Mouse (Mus musculus): Measurements from ENCODE around the gene Tmem104.
A peak's percentile ranks its signal among the peaks of the same experiment; 100 is the strongest.

Tmem104 gene

DNA sequence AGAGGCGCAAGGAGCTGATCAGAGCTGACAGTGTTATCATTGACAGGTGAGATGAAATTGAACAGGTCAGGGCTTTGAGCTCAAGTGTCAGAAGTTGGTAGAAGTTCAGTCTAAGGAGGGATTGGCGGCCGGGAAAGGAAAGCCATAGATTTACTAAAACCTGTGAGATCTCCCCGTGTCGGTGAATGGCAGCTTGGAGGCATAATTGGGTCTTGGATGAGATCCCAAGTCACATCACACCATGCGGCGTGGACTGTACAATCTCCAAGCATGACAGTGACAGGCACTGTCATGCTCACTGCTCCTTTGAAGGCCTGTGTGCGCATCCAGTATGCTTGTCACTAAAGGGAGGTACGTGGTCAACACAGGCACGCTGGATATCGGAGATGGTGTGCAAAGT, 75.7 kb downstream of the Tmem104 start:
- DNase-seq (ENCODE audit: low read depth, low spot score), result no peak

DNA sequence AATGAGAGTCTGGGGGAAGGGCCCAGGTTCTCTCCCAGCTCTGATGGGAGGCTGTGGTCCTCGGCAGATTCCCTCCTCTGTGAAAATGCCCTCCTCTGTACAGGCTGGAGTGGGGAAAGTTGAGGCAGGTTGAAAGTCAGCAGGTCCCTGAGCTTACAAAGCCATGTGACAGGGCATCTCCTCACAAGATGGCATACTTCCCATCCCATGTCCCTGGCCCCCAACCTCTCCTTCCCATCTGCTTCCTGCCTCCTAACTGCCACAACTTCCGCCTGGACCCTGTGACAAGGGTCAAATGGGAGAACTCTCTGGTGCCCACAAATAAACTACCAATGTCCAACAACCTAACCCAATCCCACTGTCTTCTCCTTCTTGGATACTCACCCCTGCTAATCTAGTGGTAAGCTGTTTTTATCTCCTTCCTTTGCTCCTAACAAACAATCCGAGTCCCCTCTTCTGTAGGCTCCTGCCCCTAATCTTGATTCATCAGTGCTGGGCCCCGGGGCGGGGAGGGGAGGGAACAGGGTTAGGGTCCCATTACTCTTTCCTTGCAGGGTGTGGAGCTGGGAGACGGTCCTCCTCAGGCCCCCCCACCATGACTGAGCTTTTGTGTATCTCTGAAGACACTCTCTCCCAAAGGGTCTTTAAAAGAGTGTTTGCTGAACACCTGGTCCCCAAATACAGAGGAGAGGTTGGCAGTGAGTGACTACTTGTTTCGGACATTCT, 77.0 kb downstream of the Tmem104 start:
- no peak for DNase-seq (ENCODE audit: low read depth, low spot score)

DNA sequence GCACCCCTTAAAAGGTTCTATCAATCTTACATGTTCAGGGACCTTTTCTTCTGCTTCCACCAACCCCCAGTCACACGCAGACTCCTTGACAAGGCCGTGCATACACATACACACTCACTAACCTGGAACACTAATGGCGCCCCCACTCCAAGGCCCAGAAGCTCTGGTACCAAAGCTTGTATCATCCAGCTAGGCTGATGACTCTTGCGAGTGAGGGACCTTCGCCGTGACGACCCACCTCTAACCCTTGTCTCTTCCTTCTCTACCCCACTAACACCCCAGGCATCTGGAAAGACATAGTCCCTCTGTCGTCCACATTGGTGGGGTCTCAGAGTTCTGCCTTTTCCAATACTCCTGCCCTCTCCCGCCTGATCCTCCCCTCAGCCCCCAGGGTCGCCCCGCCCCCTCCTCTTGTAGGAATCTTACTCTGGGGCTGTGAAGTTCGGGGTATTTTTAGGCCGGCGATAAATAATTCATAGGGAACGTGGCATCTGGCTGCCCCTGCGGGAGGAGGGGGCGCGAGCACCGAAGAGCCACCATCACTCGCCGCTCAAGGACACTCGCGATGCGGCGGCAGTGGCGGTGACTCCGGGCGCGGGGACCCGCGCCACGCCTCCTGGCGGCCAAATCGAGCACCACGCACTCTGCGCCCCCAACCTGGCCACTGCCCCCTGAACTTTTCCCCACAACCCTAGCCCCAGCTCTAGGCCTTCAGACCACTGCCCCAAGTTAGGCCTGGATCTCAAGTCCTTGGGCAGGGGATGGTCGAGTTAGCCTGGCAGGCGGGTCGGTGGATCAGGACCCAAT, 77.8 kb downstream of the Tmem104 start:
- DNase-seq (ENCODE audit: low read depth, low spot score), result peak; percentile 56

DNA sequence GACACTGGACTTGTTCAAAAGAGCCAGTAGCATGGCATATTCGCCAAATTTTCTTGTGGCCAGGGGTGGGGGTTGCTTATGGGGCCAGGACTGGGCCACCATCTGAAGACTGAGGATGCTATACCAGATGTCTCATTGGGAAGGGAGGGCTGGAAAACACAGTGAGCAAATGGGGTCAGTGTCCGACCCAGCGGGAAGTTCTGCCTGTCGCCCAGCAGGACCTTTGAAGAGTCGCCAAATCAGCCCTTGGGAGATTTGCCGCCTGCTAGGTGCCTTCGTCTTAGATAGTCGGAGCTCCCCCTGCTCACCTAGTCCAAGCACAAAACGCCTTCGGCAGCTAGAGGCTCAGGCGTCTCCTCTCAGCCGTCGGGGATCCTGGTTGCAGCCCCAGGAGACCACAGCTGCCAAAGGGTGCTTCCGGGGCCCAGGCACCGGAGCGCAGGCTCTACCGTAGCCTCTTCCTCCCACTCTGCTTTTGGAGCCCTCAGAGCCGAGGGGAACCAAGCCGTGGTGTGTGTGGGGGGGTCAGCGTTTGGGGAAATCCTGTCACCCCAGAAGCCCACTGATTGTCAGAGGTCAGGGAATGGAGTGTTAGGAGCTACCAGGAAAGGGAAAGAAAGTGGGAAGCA, 78.6 kb downstream of the Tmem104 start:
- DNase-seq (ENCODE audit: low read depth, low spot score), result no peak

DNA sequence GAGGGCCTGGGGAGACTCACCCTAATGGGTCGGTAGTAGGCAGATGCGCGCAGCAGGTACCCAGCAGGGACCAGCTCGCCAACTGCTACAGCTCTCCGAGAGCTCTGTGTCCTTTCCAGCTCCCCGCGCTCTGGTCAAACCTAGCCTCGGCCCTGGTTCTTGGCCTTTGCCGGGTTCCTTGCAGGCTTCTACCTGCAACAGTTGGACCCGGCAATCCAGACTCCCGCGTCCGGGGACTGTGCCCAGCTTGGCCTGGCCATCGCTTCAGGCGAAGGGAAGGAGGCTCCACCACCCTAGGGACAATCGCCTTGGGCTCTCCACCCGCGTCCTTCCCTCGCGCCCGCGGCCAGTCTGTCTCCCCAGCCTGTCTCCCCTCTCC, 79.1 kb downstream of the Tmem104 start:
- no peak for DNase-seq (ENCODE audit: low read depth, low spot score)

DNA sequence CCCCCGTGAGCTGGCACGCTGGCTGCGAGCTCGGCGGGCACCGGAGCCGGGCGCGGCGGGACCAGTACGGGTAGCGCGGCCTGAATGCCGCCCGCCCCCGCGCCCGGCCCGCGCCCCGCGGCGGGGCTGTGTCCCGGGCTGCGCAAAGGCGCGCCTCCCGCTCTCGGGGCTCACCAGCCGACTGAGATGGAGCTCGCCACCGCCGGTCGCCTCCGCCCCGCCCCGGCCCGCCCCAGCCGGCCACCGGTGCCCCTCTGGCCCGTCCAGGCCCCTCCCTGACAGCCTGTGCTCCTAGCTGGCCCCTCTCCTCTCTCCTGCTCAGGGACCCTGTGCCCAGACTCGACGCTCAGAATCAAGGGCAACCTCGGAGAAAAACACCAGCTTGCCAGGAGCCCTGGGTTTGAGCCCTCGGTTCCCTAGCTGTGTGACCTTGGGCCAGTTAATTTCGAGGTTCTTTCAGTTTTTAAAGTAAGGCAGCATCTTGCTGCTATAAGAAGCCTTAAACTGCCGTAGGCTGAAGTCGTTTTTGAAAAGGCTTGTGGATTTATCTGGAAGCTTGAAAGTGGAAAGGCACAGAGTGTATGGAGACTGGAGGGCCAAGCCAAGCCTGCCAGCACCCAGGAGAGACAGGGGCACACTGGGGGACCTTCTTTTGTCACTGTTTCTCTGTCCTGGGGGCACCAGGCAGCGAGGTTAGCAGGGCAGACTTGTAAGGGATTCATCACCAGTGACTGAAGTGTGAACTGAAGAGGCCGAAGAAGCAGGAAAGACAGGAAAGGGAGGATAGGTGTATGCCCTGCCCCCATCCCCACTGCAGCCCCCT, 80.0 kb downstream of the Tmem104 start, which contains the start of gene Grin2c:
TSS of gene Grin2c (minus strand) at position 183 of the 823 bp plus-strand sequence.
- no peak for DNase-seq (ENCODE audit: low read depth, low spot score)

DNA sequence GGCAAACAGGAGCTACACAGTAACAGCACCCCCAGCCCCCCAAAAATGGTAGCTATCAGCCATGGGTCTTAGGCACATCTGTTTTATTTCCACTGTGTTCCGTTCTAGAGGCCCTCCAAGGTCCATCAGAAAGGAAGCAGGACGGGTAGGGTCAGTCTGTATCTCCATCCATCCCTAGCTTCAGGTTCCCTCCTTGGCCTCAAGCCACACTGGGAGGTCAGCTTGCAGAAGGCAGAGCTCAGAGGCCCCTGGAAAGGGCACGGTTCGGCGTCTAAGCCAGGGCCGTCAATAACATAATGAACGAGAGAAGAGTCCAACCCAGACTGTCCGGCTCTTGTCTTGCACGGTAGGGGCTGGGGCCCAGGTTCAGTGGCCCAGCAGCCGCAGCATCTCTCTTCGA, 80.7 kb downstream of the Tmem104 start:
- no peak for DNase-seq (ENCODE audit: low read depth, low spot score)

DNA sequence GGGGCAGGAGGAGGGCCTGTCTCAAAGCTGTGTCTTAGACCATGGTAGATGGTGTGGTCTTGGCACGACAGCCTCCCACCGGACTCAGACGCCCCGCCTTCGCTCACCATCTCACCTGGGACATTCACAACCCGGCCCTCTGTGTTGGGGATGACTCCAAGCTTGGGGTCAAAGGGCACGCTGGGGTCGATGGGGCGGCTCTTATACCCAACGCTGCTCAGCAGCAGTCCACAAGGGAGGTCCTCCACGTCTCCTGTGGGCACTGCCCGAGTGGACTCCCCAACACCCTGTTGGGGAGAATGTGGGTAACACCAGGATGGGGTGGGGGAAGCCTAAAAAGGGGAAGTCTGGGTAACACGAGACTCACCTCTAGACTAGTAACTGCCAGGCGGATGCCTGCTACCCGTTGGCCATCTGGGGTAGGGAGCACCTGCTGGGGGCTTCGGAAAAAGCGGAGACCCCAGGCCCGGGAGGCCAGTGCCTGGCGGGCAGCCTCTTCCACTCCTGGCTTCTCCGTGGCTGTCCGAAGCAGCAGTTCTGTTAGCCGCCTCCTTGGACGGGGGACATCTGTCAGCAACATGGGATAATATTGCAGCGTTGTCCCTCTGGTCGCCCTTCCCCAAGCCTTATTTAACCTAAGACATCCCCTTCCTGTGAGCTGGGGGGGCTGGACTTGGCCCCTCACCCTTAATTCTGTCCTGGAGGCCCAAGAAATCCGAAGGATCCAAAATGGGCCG, 82.2 kb downstream of the Tmem104 start:
- no peak for DNase-seq (ENCODE audit: low read depth, low spot score)

DNA sequence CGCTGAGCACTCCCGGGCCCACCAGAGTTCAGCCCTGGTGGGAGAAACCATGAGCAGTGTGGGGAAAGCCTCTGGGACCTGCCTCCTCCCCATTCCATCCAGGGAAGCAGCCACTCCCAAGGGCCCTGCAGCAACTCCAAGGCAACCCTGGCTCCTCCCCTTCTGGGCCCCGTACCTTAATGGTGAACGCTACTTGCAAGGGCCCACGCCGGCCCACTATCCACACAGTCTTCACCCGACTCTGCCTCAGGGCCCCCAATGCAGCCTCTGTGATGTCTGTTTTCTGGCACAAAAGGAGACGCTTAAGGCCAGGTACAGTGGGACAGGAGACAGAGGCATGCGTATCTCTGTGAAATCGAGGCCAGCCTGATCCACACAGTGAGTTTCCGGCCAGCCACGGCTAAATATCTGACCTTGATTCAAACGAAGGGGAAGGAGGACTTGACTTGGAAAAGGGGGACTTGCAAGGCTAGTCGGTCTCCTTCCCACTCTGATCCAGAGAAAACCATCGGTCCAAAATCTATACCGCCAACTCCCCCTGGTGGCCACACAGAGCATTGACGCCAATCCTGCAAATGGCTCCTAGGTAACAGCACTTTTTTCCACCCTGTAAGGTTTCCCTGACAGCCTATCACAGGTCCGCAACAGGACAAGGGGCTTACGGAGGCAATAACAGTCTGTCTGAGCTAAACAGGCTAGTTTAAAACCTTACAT, 83.0 kb downstream of the Tmem104 start:
- peak; percentile 86 for DNase-seq (ENCODE audit: low read depth, low spot score)

DNA sequence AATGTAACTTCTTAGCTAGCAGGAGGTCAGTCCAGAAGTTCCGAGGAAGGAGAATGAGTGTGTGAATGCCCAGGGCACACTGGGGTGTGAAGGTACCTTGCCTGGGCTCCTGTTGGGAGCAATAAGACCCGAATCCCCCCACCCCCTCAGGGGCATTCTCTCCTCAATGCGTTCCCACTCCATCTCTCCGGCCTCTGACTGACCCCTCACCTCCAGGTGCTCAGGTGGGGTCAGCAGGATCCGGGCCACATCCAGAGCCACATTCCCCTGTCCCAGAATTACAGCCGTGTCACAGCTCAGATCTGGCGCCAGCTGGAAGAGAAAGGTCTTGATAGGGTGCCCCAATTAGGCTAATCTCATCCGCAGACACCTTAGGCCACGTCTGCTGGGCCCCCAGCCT, 83.8 kb downstream of the Tmem104 start:
- no peak for DNase-seq (ENCODE audit: low read depth, low spot score)

DNA sequence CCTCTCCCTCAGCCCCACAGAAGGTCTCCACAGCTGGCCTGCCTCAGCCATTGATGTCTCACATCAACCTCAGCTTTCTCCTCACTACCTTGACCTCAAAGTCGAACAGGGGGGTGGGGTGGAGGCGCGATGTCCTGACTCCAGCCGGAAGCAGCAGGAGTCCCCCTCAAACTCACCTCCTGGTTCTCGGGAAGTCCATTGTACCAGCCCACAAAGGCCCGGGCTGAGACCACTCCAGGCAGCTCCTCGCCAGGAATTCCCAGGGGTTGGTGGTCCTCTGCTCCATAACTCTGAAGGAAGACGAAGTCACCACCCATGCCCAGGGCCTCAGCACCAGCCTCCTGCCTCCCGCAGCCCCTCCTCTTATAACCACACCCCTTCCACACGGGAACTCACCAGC, 84.2 kb downstream of the Tmem104 start:
- no peak for DNase-seq (ENCODE audit: low read depth, low spot score)

DNA sequence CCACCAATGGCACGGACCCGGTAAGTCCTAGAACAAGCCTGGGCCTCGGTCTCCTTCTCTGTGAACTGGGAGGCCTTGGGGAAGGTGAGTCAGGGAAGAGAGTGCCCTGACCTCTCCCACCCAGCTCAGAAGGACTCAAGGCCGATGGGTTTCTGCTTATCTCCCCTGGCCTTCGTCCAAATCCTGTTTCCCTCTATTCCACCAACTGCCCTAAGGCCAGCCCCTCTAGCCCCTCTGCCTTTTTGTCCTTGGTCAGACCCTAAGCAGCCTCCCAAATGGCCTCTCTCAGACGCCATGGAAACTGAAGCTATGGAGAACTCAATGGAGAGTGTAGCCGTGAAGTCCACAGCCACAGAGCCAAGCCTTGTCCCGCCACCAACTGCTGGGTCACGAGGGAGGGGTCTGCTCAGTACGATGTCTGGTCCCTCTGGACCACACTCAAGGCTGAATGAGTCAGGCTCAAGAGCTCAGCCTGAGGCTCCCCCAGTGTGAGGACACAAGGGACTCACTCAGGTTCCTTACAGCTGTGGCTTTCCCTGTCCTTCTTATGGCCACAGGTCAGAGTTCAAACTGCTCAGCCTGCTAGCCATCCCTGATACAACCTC, 85.7 kb downstream of the Tmem104 start:
- no peak for DNase-seq (ENCODE audit: low read depth, low spot score)

DNA sequence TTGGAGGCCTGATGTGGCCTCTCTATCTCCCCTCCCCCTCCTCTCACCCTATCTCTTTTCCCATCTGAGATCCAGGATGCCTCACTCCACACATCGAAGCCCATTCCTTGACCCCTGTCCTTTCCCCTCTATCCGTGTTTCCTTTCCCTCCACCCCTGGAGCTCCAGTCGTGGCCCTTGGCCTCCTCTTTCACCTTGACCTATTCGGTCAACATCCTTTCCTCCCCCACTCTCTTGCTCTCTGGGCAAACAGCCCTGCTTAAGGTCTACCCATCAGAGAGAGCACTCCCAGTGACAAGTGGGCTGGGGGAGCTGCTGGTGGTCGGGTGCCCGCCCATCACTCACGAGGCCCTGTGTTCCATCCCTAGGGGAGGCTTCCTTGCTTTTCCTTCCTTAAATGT, 86.4 kb downstream of the Tmem104 start:
- no peak for DNase-seq (ENCODE audit: low read depth, low spot score)

DNA sequence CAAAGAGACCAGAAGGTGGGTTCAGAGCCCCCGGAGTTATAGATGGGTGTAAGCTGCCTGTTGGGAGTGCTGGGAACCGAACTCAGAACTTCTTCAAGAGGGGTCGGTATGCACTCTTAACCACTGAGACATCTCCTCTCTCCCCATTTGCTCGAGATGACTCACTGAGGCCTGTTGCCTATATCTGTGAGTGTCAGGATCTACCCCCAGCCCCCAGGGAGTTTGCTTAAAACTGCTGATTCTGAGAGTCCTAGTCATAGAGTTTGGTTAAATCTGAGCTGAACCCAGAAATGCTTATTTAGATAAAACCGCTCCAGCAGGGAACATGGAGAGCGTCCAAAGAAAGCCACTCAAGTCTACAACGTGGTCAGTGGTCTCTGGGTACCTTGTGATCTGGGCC, 86.9 kb downstream of the Tmem104 start:
- DNase-seq (ENCODE audit: low read depth, low spot score), result no peak

DNA sequence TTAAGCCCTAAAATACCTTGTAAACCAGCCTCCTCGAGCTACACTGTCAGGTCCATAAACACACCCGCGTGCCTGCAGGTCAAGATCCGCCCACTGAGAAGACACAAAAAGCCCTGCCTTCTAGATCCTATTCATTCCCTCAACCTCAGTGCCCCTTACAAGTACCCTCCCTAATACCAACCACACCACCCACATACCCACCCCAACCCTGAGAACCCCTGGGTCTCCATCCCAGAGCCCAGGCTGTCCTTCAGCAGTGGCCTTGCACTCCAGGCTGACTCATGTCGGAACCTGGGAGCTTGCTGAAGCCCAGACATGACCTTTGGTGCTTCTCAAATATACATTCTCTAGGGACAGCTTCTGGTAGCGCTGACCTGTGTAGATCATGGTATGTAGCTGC, 87.5 kb downstream of the Tmem104 start:
- no peak for DNase-seq (ENCODE audit: low read depth, low spot score)

DNA sequence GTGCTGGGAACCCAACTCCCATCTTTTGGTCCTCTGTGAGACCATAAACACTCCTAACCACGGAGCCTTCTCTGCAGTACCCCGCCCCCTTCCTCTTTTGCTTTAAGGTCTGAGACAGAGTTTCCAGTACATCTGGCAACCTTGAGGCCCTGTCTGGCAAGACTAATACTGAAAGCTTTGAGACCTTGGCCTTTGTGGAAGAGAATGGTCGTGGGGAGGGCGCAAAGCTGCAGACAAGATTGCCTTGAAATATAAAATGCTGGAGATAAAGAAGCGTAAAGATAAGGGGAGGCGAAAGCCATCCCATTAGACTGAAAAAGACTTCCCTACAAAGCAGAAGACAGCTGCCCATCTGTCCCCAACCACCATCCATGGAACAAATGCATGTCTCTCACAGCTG, 88.2 kb downstream of the Tmem104 start:
- no peak for DNase-seq (ENCODE audit: low read depth, low spot score)

DNA sequence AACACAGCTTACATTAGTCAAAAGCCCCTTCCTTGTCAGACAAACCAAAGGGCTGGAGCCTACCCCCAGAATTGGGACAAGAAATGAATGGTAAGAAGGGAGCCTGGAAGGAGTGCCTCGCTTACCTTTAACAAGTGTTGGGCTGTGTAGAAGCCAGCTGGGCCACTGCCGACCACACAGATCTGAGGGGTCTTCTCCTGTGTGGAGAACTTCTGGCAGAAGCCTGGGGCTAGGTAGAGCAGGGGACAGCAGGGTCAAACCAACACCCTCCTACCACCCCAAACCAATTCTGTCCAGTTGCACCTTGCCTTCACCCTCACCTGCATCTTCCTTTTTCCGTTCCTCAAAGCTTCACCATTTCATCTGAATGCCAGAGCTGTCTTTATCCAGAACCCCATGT, 88.7 kb downstream of the Tmem104 start:
- DNase-seq (ENCODE audit: low read depth, low spot score), result no peak

DNA sequence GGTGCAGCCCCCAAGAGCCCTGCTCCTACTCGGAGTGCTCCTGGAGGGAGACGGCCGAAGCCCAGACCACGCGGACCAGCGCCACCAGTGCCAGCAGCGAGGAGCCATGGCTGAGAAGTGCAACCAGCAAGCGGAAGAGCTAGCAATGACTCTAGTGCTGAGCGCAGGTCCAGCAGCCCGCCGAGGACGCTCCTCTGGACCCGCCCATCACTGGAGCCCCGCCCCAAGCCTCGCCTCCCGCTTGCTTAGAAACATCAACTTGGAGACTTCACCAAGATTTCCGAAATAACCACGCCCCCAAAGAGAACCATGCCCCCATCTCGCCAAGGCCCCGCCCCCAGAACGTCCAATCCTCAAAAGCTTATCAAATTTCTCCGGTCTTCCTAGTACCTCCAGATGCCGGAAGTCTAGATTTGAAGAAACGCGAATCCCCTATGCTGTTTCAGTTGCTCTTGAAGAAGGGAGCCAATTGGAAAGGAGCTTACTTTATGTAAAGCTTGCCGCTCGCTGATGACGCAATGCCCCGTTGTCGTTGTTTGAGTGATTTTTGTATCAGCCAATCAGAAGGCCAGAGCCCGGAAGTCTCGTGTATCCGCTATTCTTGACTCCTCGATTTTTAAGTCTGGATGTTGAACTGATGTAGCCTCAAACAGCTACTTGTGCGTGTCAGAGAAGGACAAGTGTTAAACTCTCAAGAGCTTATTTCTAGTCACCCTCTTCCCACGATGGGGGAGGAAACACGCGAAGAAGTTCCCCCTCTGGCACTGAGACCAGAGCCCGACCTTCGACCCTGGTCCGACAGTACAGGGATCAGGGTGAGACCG, 89.7 kb downstream of the Tmem104 start, which contains the start of gene Fdxr:
TSS of gene Fdxr (minus strand) at position 271 of the 824 bp plus-strand sequence.
- DNase-seq (ENCODE audit: low read depth, low spot score), result peak; percentile 99

DNA sequence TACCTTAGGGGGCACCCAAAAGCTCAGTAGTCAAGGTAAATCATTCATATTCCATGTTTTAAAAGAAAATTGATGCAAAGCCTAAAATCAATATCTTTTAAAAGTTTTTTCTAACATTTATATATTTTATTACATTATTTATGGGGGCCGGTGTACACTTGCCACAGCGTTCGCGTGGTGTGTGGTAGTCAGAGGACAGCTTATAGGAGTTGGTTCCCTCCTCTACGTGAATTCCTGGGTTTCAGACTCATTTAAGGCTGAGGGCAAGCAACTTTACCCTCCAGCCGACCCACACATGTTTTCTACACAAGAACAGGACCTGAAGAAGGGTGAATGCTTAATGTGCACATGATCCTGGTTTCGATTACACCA, 90.3 kb downstream of the Tmem104 start:
- no peak for DNase-seq (ENCODE audit: low read depth, low spot score)

All from mesoderm, embryonic 11.5 days (tissue).